In the genomic region with DNA sequence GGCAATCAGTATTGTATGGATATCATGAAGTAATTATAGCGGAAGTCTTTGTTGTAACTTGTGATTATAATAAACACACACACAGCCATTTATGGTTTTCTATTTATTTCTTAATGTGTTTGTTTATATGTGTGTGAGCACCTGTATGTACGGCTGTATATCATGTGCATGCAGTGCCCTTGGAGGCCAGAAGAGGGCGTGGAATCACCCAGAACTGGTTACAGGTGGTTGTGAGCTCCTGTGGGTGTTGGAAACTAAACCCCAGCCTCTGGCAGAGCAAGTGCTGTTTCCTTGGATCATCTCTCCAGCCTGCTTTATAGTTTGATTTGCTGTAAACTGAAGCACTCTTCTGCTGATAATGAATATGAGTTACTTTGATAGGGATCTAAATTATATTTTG, we compare ENCODE assay signal across 18 mouse cellular contexts. TPM values are rescaled to one million over a fixed set of nuclear protein-coding genes. Genes with fewer than 3 reads are reported as not detected.
DNase-seq lines count a peak whose midpoint lies in the region; ATAC-seq and TF ChIP-seq lines count a peak whose summit lies in the region.
"Had no signal": no experiment of that assay in that cellular context is flagged by ENCODE, and none has a peak within 500 bp of the region (broad histone marks: within the 10 kb centered on the region; RNA-seq: fewer than 3 reads in every experiment).

No protein-coding gene starts in this region.

- intact Hi-C loops in heart, adult 2 months (cut with DNase I), result no loop called here

- H3K9ac ChIP-seq in heart, adult 2 months (ENCODE audit: low read depth, low read length), result no peak overlapping the region
- no peak overlapping the region for H3K9ac ChIP-seq in lung, embryonic 14.5 days
- H3K9ac ChIP-seq in hindbrain, embryonic 14.5 days, result no peak overlapping the region

- no peak overlapping the region for H3K27ac ChIP-seq in heart, adult 2 months
- no peak overlapping the region for H3K27ac ChIP-seq in lung, embryonic 14.5 days (ENCODE audit: low read depth)
- no peak overlapping the region for H3K27ac ChIP-seq in hindbrain, embryonic 14.5 days
- H3K27ac ChIP-seq: hindbrain, embryonic 10.5 days had no signal

- no peak overlapping the region for H3K4me3 ChIP-seq in heart, adult 2 months
- no peak overlapping the region for H3K4me3 ChIP-seq in lung, embryonic 14.5 days (ENCODE audit: low read depth, low read length)
- no peak overlapping the region for H3K4me3 ChIP-seq in E14TG2a.4 (replicated peaks; ENCODE audit: low read length)
- no peak overlapping the region for H3K4me3 ChIP-seq in hindbrain, embryonic 14.5 days (replicated peaks; ENCODE audit: low read length)
- H3K4me3 ChIP-seq: hindbrain, embryonic 10.5 days had no signal

- no peak for ATAC-seq in lung, embryonic 14.5 days (ENCODE audit: insufficient read depth)
- no peak for ATAC-seq in hindbrain, embryonic 14.5 days (ENCODE audit: low FRiP score)
- ATAC-seq: midbrain, embryonic 16.5 days had no signal

- no peak for DNase-seq in heart, adult 2 months
- DNase-seq in heart, adult 9 months (ENCODE audit: low spot score in 2 of 2), result no peak
- no peak for DNase-seq in lung, embryonic 14.5 days
- DNase-seq in lung, postnatal 14 days, result no peak
- peak; percentile 20 for DNase-seq in brain, adult 2 months (ENCODE audit: low read depth, low spot score)
- DNase-seq in hindbrain, embryonic 14.5 days (ENCODE audit: low spot score), result no peak
- no peak for DNase-seq in yolk sac, embryonic 10.5 days (ENCODE audit: low spot score)
- DNase-seq: adrenal gland, postnatal 36 days; cerebellum, adult 9-10 months; lung, adult 18-20 months had no signal

- H3K79me2 ChIP-seq in heart, adult 2 months (replicated peaks; ENCODE audit: control insufficient read depth, insufficient read depth, low read length), result no peaks in the 10 kb centered on the region

- no peak overlapping the region for H3K4me2 ChIP-seq in lung, embryonic 14.5 days
- no peak overlapping the region for H3K4me2 ChIP-seq in hindbrain, embryonic 14.5 days (replicated peaks)

- H3K9me3 ChIP-seq in lung, embryonic 14.5 days (ENCODE audit: low read depth, low read length), result no peaks in the 10 kb centered on the region
- H3K9me3 ChIP-seq in E14TG2a.4 (ENCODE audit: low read length), result no peaks in the 10 kb centered on the region; the same call in 1 of the 2 replicates
- no peaks in the 10 kb centered on the region for H3K9me3 ChIP-seq in hindbrain, embryonic 14.5 days (ENCODE audit: control insufficient read depth, low read length)

- H3K36me3 ChIP-seq in heart, adult 2 months (ENCODE audit: control insufficient read depth, insufficient read depth, low read length), result no peaks in the 10 kb centered on the region
- H3K36me3 ChIP-seq in lung, embryonic 14.5 days (ENCODE audit: insufficient read depth), result peaks cover 15% of the 10 kb centered on the region
- no peaks in the 10 kb centered on the region for H3K36me3 ChIP-seq in E14TG2a.4 (ENCODE audit: insufficient read depth, low read length)
- peaks cover 37% of the 10 kb centered on the region for H3K36me3 ChIP-seq in hindbrain, embryonic 14.5 days (replicated peaks; ENCODE audit: control insufficient read depth, insufficient read depth)

- no peak for TF ChIP-seq EP300 in heart, adult 2 months (IDR thresholded peaks at IDR 0.05; ENCODE audit: insufficient read depth, low read depth, low read length)

- no peaks in the 10 kb centered on the region for H3K27me3 ChIP-seq in heart, adult 2 months (ENCODE audit: control insufficient read depth, insufficient read depth, low read length)
- no peaks in the 10 kb centered on the region for H3K27me3 ChIP-seq in lung, embryonic 14.5 days (ENCODE audit: insufficient read depth, low read length)
- peaks cover 15% of the 10 kb centered on the region for H3K27me3 ChIP-seq in E14TG2a.4 (ENCODE audit: insufficient read depth, low read length)
- no peaks in the 10 kb centered on the region for H3K27me3 ChIP-seq in hindbrain, embryonic 14.5 days (ENCODE audit: control insufficient read depth, insufficient read depth, low read length)

- peak; percentile 24; the same call in 1 of the 2 replicates for TF ChIP-seq CTCF in heart, adult 2 months (IDR thresholded peaks at IDR 0.05)
- peak; percentile 44 for TF ChIP-seq CTCF in lung, embryonic 14.5 days (IDR thresholded peaks at IDR 0.05; ENCODE audit: low read depth)
- TF ChIP-seq CTCF in E14TG2a.4 (conservative IDR thresholded peaks at IDR 0.05; ENCODE audit: low read length), result peak; percentile 86

- WGBS in heart, adult 2 months, result 65% methylated on average over 3 of the region's 3 CpGs
- WGBS in lung, embryonic 14.5 days, result 60% methylated on average over 3 of the region's 3 CpGs
- 65% methylated on average over 3 of the region's 3 CpGs for WGBS in hindbrain, embryonic 14.5 days

- TF ChIP-seq POLR2A in heart, adult 2 months (IDR thresholded peaks at IDR 0.05; ENCODE audit: insufficient read depth, low read depth, low read length), result no peak

- no peaks in the 10 kb centered on the region for H3K4me1 ChIP-seq in heart, adult 2 months (ENCODE audit: control insufficient read depth, insufficient read depth, low read length)
- no peaks in the 10 kb centered on the region for H3K4me1 ChIP-seq in lung, embryonic 14.5 days (ENCODE audit: insufficient read depth)
- H3K4me1 ChIP-seq in E14TG2a.4 (replicated peaks; ENCODE audit: low read depth, low read length), result peaks cover 18% of the 10 kb centered on the region
- H3K4me1 ChIP-seq in hindbrain, embryonic 14.5 days (replicated peaks; ENCODE audit: control insufficient read depth, insufficient read depth, low read length), result no peaks in the 10 kb centered on the region
- H3K4me1 ChIP-seq: hindbrain, embryonic 10.5 days had no signal

RNA-seq across cellular contexts. Expression of gene Dyx1c1, which starts 15.2 kb away (rescaled TPM):
- under 1 TPM; 0.18 to 0.52 TPM for total RNA-seq in heart, adult 2 months (2021)
- polyA plus RNA-seq in heart, adult 2 months (2012; rRNA removed), result 0.39 and 0.59 TPM in 2 replicates
- 1.2 and 1.3 TPM in 2 replicates for polyA plus RNA-seq in lung, embryonic 14.5 days (2014; fragmentation: Nextera tagmentation; extraction: Ambion mirVana)
- 2.2 and 2.9 TPM in 2 replicates for polyA plus RNA-seq in hindbrain, embryonic 14.5 days (2014; fragmentation: Nextera tagmentation; extraction: Ambion mirVana)

RNA-seq across cellular contexts. Expression of gene Gm44503, which starts 15.2 kb away (rescaled TPM):
- under 1 TPM; 0.31 to 0.34 TPM for total RNA-seq in heart, adult 2 months (2021)
- polyA plus RNA-seq in heart, adult 2 months (2012; rRNA removed), result not detected in 2 replicates
- polyA plus RNA-seq in lung, embryonic 14.5 days (2014; fragmentation: Nextera tagmentation; extraction: Ambion mirVana), result not detected in 2 replicates
- polyA plus RNA-seq in hindbrain, embryonic 14.5 days (2014; fragmentation: Nextera tagmentation; extraction: Ambion mirVana), result 0.31 TPM in 1 of 2 replicates, not detected in the other
- total RNA-seq: adrenal gland, postnatal 36 days; heart, adult 8-10 months; left cerebral cortex, postnatal 10 days had no signal
- polyA plus RNA-seq: embryonic facial prominence, embryonic 14.5 days; frontal cortex, adult 2 months; hindbrain, embryonic 10.5 days; midbrain, embryonic 16.5 days had no signal

RNA-seq across cellular contexts. Expression of gene Pygo1, which starts 18.0 kb away (rescaled TPM):
- 10 to 100 TPM; 13.6 to 16.0 TPM for total RNA-seq in heart, adult 2 months (2021)
- polyA plus RNA-seq in heart, adult 2 months (2012; rRNA removed), result 3.3 and 7.3 TPM in 2 replicates
- polyA plus RNA-seq in lung, embryonic 14.5 days (2014; fragmentation: Nextera tagmentation; extraction: Ambion mirVana), result 6.0 and 7.0 TPM in 2 replicates
- polyA plus RNA-seq in hindbrain, embryonic 14.5 days (2014; fragmentation: Nextera tagmentation; extraction: Ambion mirVana), result 18.1 and 18.3 TPM in 2 replicates
- total RNA-seq: neutrophil, adult 5-6 weeks had no signal

RNA-seq across cellular contexts. Expression of gene Ccpg1os, which starts 41.8 kb away (rescaled TPM):
- total RNA-seq in heart, adult 2 months (2021), result 1 to 10 TPM; 6.1 to 8.3 TPM
- polyA plus RNA-seq in heart, adult 2 months (2012; rRNA removed), result 7.5 and 10.1 TPM in 2 replicates
- 9.8 and 14.5 TPM in 2 replicates for polyA plus RNA-seq in lung, embryonic 14.5 days (2014; fragmentation: Nextera tagmentation; extraction: Ambion mirVana)
- polyA plus RNA-seq in hindbrain, embryonic 14.5 days (2014; fragmentation: Nextera tagmentation; extraction: Ambion mirVana), result 27.1 TPM in 2 replicates

RNA-seq across cellular contexts. Expression of gene Ccpg1, which starts 41.8 kb away (rescaled TPM):
- 100 to 1,000 TPM in 1 of 2 experiments, 10 to 100 TPM in 1; 86.5 to 108 TPM for total RNA-seq in heart, adult 2 months (2021)
- 15.5 and 28.3 TPM in 2 replicates for polyA plus RNA-seq in heart, adult 2 months (2012; rRNA removed)
- 19.4 and 20.6 TPM in 2 replicates for polyA plus RNA-seq in lung, embryonic 14.5 days (2014; fragmentation: Nextera tagmentation; extraction: Ambion mirVana)
- polyA plus RNA-seq in hindbrain, embryonic 14.5 days (2014; fragmentation: Nextera tagmentation; extraction: Ambion mirVana), result 42.3 and 49.7 TPM in 2 replicates

Comparison
In these comparisons a context has a peak if more than half of its experiments do, and no peak if none do; other contexts are left out.
1. CTCF ChIP-seq: peak in every context shown above with its lines; median percentile 86 in E14TG2a.4; 44 in lung, embryonic 14.5 days; 24 in heart, adult 2 months.